22 mouse cellular contexts compared by ENCODE assay signal in genomic region chr19:37281710-37282109, GRCm38 (mm10). TPM values are rescaled to one million over a fixed set of nuclear protein-coding genes. Genes with fewer than 3 reads are reported as not detected.
DNase-seq lines count a peak whose midpoint lies in the region; ATAC-seq and TF ChIP-seq lines count a peak whose summit lies in the region.
"Had no signal": no experiment of that assay in that cellular context is flagged by ENCODE, and none has a peak within 500 bp of the region (broad histone marks: within the 10 kb centered on the region; RNA-seq: fewer than 3 reads in every experiment).

No protein-coding gene starts in this region.

- DNase-seq in frontal cortex, postnatal 25 days (ENCODE audit: low spot score in 2 of 2): no peak
- DNase-seq in layer of hippocampus, adult 2 months (ENCODE audit: low spot score in 2 of 2): no peak
- DNase-seq in layer of hippocampus, adult 11-12 months (ENCODE audit: low spot score): no peak
- peak; percentile 49 for DNase-seq in right cerebral cortex, adult 18-20 months
- DNase-seq in right cerebral cortex, postnatal 14 days: no peak
- peak; percentile 88 for DNase-seq in telencephalon, adult 2 months (ENCODE audit: low read depth, low spot score)
- no peak for DNase-seq in MN1 (ENCODE audit: low spot score)
- DNase-seq: adrenal gland, adult 2 months; adrenal gland, postnatal 10 days; B cell, adult 2 months; cerebellum, adult 11 months; cerebellum, adult 18-20 months; cerebellum, adult 8-10 months; cerebellum, adult 9-11 months; cerebellum, postnatal 14 days; cerebellum, postnatal 36 days had no signal

- peak; percentile 56 for ATAC-seq in frontal cortex, adult (ENCODE audit: low TSS enrichment)
- ATAC-seq: CD4-positive, CD25-positive, alpha-beta regulatory T cell, adult 4 months; forebrain, embryonic 14.5 days; forebrain, embryonic 16.5 days had no signal

- peak overlapping the region; percentile 23; the same call in 1 of the 2 replicates for H3K27ac ChIP-seq in layer of hippocampus, adult 2 months
- H3K27ac ChIP-seq: embryonic facial prominence, embryonic 10.5 days; embryonic facial prominence, embryonic 12.5 days had no signal

- no peak for TF ChIP-seq CTCF in layer of hippocampus, adult 2 months (conservative IDR thresholded peaks at IDR 0.05)

- H3K4me3 ChIP-seq in layer of hippocampus, adult 2 months: no peak overlapping the region
- H3K4me3 ChIP-seq: embryonic facial prominence, embryonic 10.5 days; embryonic facial prominence, embryonic 12.5 days had no signal

RNA-seq across cellular contexts. Expression of gene Ide, which starts 55.9 kb away (rescaled TPM):
- 10 to 100 TPM; 34.9 to 56.2 TPM for total RNA-seq in layer of hippocampus, adult 2 months (2021)

Comparison
In these comparisons a context has a peak if more than half of its experiments do, and no peak if none do; other contexts are left out.
1. DNase-seq: peak in right cerebral cortex, adult 18-20 months (single experiment) and telencephalon, adult 2 months (single experiment); none in frontal cortex, postnatal 25 days (0 of 2), layer of hippocampus, adult 2 months (0 of 2), layer of hippocampus, adult 11-12 months (single experiment), right cerebral cortex, postnatal 14 days (single experiment) and MN1 (single experiment).